Mouse (Mus musculus) mouse embryonic stem cell (cell line): ENCODE measurements around the gene Nhlrc3.

Experiments
- in situ Hi-C, 2 experiments: fragments of 300-500 bp; cut with MboI; formaldehyde crosslinking; loops; 1 replicate in 1 of 2; 3 replicates in 1 of 2; pipeline ENCODE4 v1.14.3; 2019 to 2020; ENCODE audit warnings: low sequenced_read_pairs in 2 of 2, low pct_unique_long_range_greater_than_20kb in 1 of 2, mixed read lengths in 1 of 2; ENCODE audit not compliant: unreplicated experiment in 1 of 2

Nhlrc3 gene

DNA sequence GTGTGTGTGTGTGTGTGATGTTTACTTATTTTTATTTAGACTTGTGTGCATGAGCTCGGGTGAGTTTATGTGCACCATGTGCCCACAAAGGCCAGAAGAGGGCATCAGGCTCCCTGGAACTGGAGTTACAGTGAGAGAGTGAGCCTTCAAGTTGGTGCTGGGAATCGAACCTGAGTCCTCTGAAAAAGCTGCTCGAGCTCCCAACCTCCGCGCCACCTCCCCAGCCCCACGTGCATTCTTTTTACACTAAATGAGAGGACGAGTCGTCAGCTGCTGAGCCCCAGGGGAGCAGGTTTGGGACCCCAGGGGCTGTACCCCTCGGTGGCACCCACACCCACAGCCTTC is 459 bp downstream of the Nhlrc3 start:
- in situ Hi-C loops, result loop anchor here in 1 of 2 experiments (25.0 kb wide), 1 partner anchor 425 kb away; the partner anchor contains the start of gene Lhfp

GRCm38 (mm10) chr3:53460106-53460505 is 3.0 kb downstream of the Nhlrc3 start:
- in situ Hi-C loops, result loop anchor here in 1 of 2 experiments (25.0 kb wide), 1 partner anchor 423 kb away; the partner anchor contains the start of gene Lhfp

DNA sequence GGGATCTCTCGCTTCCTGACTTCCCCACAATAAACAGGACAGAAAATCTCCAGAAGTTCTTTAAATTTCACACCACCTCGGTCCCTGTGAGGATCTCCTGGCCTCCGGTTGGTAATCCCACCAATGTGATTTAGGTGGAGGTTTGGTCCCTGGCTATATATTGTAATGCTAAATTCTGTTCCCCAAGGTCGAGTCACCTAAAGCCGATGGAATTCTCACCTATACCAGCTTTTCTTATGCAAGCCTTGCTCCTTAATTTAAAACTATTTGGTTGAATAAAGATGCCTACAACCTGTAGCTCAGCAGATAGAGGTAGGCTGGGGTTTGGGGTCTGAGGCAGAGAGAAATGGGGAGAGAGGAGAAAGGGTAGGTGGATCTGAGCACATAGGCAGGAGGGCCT is 5.4 kb downstream of the Nhlrc3 start:
- in situ Hi-C loops, result loop anchor here in 1 of 2 experiments (25.0 kb wide), 1 partner anchor 420 kb away; the partner anchor contains the start of gene Lhfp

GRCm38 (mm10) chr3:53454984-53455383 is 8.1 kb downstream of the Nhlrc3 start:
- in situ Hi-C loops, result loop anchor here in 1 of 2 experiments (25.0 kb wide), 1 partner anchor 418 kb away; the partner anchor contains the start of gene Lhfp

- in situ Hi-C loops, result loop anchor here in 1 of 2 experiments (25.0 kb wide), 1 partner anchor 417 kb away; the partner anchor contains the start of gene Lhfp
Observed at GRCm38 (mm10) chr3:53454561-53454960, 8.6 kb downstream of the Nhlrc3 start.

DNA sequence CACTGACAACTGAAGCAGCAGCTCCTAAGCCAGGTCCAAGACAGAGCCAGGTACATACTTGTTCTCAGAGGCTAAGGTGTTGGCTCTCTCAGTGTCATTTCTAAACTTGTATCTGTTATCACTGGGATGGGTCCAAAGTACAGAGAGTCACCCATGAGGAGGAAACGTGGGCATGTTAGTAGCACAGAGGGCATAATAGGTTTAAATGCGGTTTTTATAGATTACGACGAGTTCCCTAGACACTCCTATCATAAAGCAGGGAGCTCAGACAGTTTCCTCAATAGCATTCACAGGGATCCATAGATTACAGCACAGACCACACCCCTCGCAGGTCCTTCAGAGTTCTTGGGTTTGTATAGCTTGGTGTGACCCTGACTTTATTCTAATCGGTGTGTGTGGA is 9.1 kb downstream of the Nhlrc3 start:
- in situ Hi-C loops, result loop anchor here in 1 of 2 experiments (25.0 kb wide), 1 partner anchor 417 kb away; the partner anchor contains the start of gene Lhfp

- in situ Hi-C loops, result loop anchor here in 1 of 2 experiments (25.0 kb wide), 1 partner anchor 416 kb away; the partner anchor contains the start of gene Lhfp
Observed at GRCm38 (mm10) chr3:53453346-53453745, 9.8 kb downstream of the Nhlrc3 start.

GRCm38 (mm10) chr3:53452351-53452750 is 10.8 kb downstream of the Nhlrc3 start:
- in situ Hi-C loops, result loop anchor here in 1 of 2 experiments (25.0 kb wide), 1 partner anchor 415 kb away; the partner anchor contains the start of gene Lhfp

GRCm38 (mm10) chr3:53450666-53451065 is 12.5 kb downstream of the Nhlrc3 start:
- in situ Hi-C loops, result loop anchor here in 1 of 2 experiments (25.0 kb wide), 1 partner anchor 413 kb away; the partner anchor contains the start of gene Lhfp

DNA sequence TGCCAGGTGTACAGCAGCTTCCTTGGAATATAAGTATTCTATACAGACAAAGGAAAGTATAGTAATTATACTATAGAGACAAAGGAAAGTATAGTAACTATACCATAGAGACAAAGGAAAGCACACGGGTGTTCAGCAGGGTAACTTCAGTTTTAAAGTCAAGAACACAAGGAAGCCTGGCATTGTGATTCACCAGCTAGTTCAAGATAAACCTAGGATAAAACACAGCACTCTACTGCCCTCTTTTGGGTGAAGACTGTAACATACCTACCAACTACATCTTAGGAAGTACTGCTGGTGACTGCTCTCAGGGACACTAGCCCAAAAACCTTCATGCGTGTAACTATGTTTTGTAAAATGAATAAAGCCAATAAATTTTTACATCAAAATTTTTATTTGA is 14.9 kb downstream of the Nhlrc3 start:
- in situ Hi-C loops, result loop anchor here in 1 of 2 experiments (10.0 kb wide), 1 partner anchor 413 kb away; no protein-coding TSS in a partner anchor

DNA sequence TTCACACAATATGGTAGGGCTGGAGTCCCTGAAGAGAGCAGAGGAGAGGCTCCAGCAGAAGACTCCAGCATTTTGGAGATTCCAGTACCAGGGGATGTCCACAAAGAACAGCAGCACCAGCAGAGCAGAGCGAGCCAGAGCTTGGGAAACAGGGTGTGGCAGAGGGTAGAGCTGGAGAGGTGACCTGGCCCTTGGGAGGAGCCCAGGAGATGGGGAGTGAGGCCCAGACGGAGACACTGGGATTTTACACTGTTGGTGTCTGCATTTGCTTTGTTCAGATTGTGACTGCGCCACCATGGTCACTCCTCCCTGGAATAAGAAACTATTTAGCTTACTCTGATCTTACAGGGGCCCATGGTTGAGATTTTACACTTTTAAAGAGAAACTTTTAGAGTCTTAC is 16.3 kb downstream of the Nhlrc3 start:
- in situ Hi-C loops, result loop anchor here in 1 of 2 experiments (10.0 kb wide), 1 partner anchor 412 kb away; no protein-coding TSS in a partner anchor

DNA sequence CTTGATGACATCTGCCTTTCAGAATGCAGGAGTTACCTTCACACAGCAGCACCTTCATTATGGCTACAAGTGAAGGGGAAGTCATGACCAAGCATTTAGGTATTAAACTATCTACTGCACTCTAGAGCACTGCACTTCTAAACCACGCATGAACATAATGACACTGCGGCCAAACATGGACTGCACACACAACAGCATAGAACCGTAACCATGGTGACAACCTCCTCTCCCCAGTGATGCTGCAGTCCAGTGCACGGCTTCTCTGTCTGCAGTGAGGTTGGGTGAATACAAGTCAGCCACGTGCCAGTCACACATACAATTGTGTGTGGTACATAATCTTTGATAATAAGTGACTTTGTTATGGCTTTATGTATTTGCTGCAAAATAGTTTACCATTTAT is 17.6 kb downstream of the Nhlrc3 start:
- in situ Hi-C loops, result loop anchor here in 1 of 2 experiments (10.0 kb wide), 1 partner anchor 411 kb away; no protein-coding TSS in a partner anchor

GRCm38 (mm10) chr3:53436550-53436949 is 26.6 kb downstream of the Nhlrc3 start:
- in situ Hi-C loops, result no loop called here

GRCm38 (mm10) chr3:53434610-53435009 is 28.5 kb downstream of the Nhlrc3 start:
- in situ Hi-C loops, result no loop called here

- in situ Hi-C loops, result no loop called here
Observed at GRCm38 (mm10) chr3:53423576-53423975, 39.6 kb downstream of the Nhlrc3 start.

- in situ Hi-C loops, result no loop called here
Observed at GRCm38 (mm10) chr3:53422691-53423090, 40.4 kb downstream of the Nhlrc3 start.

- in situ Hi-C loops, result no loop called here
Observed at GRCm38 (mm10) chr3:53421656-53422055, 41.5 kb downstream of the Nhlrc3 start.

DNA sequence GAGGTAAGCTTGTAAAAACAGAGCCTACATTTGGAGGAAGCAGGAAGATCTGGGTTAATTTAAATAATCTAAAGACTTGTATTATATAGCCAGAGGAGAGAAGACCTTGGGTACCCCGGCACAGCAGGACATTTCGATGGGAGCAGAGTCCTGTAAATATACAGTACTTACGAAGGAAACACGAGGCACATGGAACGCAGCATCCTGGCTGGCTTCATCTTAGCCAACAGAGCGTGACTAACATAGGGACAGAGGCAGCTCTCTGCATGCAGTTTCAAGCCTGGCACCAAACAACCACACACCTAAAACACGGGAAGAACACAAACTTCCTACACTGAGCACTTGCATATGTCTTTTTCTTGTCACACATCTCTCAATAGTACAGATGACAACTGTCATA is 45.4 kb downstream of the Nhlrc3 start:
- in situ Hi-C loops, result no loop called here

GRCm38 (mm10) chr3:53416036-53416506 is 47.1 kb downstream of the Nhlrc3 start:
- in situ Hi-C loops, result no loop called here

- in situ Hi-C loops, result no loop called here
Observed at GRCm38 (mm10) chr3:53413959-53414358, 49.2 kb downstream of the Nhlrc3 start.
